Mouse (Mus musculus) frontal cortex, postnatal 14 days (tissue): ENCODE measurements around the gene Zcchc9.
"Not testable (repeated sequence)": the region's sequence is repeated elsewhere in the genome, so short reads cannot be mapped to it uniquely, and the experiment has no call there.

Experiments
- DNase-seq, 2 experiments: peaks; one replicate each; pipeline ENCODE4 v3.0.0; 2022; ENCODE audit warnings: low spot score in 2 of 2

Gene Zcchc9

DNA sequence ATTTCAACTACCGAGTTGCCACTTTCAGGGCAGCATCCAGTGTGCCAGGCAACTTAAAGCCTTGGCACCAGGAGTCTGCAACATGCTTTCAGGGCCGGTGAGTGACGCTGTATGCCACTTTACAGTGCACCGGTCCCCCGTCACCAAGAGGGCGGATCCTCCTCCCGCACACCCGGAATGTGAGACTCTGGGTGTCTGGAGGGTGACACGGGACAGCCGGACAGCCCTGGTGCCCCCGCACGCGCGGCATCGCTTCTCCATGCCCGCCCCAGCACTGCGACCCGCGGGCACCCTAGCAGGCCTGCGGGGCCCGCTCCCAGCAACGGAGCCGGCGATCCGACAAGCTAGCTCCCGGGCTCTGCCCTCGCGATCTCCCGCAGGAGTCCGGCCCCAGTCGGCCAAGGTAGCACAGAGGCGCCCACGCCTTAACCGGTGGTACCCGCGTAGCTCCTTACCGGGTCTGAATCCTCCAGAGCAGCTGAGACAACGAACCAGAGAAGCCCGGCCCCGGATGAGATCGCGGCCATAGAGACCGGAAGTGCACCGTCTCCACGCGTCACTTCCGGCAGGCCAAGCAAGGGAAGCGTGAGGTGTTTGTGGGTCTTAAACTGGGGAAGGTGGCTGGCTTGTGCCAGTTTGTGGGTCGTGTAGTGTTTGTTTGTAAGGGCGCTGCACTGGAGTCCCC, at the start of gene Zcchc9:
TSS of gene Zcchc9 (minus strand) at position 551 of the 685 bp plus-strand sequence.
- DNase-seq = peak; percentile 83 to 86

GRCm38 (mm10) chr13:91854412-91854811, 46.9 kb upstream of the Zcchc9 start:
- DNase-seq = no peak

DNA sequence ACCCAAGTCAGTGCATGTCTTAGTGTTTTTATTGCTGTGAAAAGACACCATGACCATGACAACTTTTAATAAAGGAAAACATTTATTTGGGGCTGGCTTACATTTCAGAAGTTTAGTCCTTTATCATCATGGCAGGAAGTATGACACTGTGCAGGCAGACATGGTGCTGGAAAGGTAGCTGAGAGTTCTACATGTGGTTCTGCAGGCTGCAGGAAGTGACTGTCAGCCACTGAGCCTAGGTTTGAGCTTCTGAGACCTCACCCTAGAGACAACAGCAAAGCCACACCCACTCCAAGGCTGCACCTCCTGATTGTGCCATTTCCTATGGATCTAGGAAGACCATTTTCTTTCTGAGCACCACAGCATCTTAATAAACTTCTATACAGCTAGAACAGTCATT, 20.4 kb upstream of the Zcchc9 start:
- DNase-seq = no peak

GRCm38 (mm10) chr13:91826066-91826465, 18.6 kb upstream of the Zcchc9 start:
- DNase-seq = no peak

- no peak for DNase-seq
Observed at GRCm38 (mm10) chr13:91824845-91825550, 17.5 kb upstream of the Zcchc9 start.

- no peak for DNase-seq
Observed at GRCm38 (mm10) chr13:91823735-91824134, 16.2 kb upstream of the Zcchc9 start.

DNA sequence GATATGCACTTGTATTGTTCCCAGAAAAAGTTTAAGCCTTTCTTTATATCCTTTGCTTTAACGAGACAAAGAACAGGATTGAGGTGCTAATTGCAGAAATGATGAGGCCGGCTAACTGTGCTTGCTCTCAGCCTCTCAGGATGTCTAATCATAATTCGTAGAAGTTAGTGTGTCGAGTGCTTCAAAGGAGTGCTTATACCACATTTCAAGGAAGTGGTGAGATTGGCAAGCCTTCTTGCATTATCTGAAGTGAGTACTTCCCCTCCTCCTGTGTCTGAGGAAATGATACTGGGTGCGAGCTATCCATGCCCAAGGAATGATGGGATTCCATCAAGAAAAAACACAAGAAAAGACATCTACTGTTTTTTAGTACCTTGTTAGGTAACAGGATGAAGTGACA, 7.2 kb upstream of the Zcchc9 start:
- no peak for DNase-seq

GRCm38 (mm10) chr13:91809476-91809875, 2.0 kb upstream of the Zcchc9 start:
- DNase-seq = no peak

- DNase-seq = no peak
Observed at GRCm38 (mm10) chr13:91807874-91808575, 520 bp upstream of the Zcchc9 start.

DNA sequence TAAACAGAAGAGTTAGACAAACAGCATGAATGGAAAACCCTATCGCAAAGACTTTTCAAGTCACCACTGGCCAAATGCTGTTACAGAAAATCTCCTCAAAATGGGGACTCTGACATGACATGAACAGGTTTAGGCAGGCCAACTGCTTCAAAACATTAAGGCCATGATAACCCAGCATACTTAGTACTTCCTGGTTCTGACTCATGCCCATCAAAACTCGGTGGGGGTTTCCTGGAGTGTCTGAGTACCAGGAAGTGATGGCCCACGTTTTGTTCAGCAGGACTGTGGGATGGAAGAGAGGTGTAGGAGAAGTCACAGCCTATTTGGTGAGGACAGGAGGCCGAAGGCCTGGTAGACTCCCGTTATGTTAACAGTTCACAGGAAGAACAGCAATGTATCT, 5.8 kb downstream of the Zcchc9 start:
- no peak for DNase-seq

DNA sequence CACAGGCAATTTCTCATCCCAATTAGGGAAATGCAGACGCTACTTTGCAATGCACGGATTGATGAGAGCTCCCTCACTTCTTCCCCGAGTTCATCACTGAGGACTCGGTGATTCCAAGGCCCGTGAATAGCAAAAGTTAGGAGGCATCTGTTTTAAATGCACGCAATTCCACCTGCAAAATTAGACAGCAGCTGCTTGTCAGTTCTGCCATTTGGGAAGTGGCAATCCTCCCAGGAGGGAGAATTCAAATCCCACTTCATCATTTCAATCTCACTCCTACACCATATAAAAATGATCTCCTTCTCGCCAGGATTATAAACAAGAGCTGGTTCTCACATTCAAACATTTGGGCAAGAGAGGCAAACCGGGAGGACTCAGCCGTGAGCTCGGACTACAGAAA, 10.1 kb downstream of the Zcchc9 start:
- no peak for DNase-seq

DNA sequence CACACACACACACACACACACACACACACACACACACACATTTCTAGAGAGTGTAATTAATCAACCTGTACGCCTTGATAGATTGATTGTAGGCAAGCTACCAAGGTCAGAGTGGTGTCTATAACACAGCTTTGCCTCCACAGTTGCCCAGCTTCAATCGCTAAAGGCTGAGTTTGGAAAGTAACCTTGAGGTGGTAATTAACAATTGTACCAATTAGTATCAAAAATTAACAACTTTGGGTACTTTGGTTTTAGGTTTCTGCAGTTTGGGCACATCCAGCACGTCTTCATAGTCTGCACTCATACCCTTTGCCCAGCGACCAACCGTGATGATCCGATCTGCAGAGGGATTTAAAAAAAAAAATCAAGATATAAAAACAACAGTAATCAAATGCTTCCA, 10.6 kb downstream of the Zcchc9 start:
- no peak for DNase-seq

DNA sequence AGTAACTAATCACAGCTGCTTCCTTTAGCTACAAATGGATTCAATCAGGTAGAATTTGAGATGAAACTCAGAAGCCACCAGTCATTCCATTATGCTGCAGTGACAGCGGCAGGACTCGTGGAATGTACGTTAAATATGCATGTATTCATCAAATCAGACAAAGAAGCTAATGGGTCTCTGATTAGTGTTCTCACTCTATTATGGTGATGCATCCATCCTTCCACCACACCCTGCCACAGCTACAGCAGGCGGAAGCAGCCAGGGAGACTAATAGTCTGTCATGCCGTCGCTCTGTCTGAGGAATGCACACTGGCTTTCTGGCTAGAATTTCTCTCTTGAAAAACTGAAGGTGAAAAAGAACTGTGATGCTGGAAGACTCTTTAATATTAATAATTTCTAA, 11.5 kb downstream of the Zcchc9 start:
- DNase-seq = no peak

DNA sequence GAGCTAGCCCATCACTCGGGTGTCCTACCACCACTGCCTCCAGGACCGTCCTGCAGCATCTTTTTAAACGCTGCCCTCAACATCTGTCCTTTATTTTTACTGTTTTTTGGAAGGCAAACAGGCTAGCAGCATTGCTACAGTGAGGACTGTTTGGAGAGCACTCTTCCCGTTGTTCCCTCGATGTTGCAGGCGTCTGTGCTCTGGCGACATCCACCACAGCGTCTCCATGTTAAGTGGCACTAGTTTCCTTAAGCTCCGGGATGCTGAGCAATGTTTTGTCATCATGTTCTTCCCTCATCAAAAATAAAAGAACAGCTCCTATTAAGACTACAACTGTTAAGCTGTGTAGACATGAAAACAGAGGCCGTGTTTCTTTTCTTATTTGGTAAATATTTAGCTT, 11.9 kb downstream of the Zcchc9 start:
- no peak for DNase-seq

- DNase-seq = no peak
Observed at GRCm38 (mm10) chr13:91794926-91795436, 12.5 kb downstream of the Zcchc9 start.

GRCm38 (mm10) chr13:91792035-91792434, 15.5 kb downstream of the Zcchc9 start:
- DNase-seq = no peak

- no peak for DNase-seq
Observed at GRCm38 (mm10) chr13:91779892-91780291, 27.6 kb downstream of the Zcchc9 start.

GRCm38 (mm10) chr13:91778092-91778491, 29.4 kb downstream of the Zcchc9 start:
- DNase-seq = no peak

DNA sequence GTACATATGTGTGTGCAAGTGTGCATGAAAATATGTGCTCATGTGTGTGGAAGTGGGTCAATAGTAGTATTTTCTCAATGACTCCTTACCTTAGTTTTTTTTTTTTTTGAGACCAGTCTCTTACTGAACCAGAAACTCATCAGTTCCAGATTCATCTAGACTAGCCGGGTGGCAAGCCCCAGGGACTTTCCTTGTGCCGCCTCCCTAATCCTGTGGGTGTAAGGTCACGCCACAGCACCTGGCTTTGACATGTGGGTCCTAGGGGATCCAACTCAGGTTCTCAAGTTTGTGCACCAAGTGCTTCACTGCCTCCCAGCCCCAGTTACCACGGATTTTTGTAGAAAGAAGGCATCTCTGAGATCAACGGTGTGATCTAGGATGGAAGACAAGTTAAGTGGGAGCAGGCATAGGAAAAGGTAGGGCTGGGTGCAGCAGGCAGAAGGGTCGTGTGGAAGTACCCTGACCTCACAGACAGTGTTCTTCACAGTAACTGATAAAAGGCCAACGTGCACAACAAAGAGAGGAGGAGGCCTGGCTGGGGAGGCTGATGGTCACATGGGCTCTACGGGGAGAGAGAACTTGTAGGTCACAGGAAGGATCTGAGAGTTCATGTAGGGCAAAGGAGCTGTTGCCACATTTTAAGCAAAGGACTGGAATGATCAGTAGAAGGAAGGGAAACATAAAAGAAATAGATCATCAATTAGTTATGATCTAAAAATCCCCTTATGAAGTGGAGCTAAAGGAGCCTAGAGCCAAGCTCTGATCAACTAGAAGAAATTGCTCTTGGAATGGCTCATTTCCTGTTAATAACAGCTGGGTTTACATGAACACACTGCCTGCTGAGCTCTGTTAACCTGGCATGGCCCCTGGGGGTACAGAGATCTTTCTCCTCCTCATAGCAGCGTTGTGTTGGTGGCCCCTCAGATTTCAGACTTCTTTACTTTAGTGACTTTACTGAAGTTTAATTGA, 38.5 kb downstream of the Zcchc9 start:
- DNase-seq = no peak

DNA sequence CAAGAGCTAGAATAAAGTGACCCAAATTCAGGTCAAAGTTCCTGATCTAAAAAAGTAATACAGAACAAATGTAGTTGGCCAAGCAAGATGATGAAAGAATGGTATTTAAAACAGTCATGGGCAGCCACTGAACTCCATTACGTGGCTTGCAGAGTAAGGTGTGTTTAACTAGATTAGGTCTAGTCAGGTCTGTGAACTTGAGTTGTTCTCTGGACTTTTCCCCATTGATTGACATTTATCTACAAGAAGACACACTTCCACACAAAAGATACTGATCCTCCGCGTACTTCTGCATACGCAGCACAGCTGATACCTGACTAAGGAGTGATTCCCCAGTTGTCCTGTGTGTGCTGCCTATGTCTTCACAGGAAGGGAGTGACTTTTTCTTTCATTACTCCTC, 41.9 kb downstream of the Zcchc9 start:
- no peak for DNase-seq

GRCm38 (mm10) chr13:91763654-91764053, 43.9 kb downstream of the Zcchc9 start:
- not testable (repeated sequence) for DNase-seq
